Mouse (Mus musculus) hindbrain, embryonic 16.5 days (tissue): ENCODE results near the gene Fam151a. TPM values are rescaled to one million over a fixed set of nuclear protein-coding genes. Genes with fewer than 3 reads are reported as not detected.
"Not testable (repeated sequence)": the region's sequence is repeated elsewhere in the genome, so short reads cannot be mapped to it uniquely, and the experiment has no call there.

Source experiments
- ATAC-seq: fragments of 200-750 bp; cut with Nextera tagmentation; 2 replicates; pipeline ENCODE4 v1.8.0; 2017; ENCODE audit warnings: moderate TSS enrichment, moderate library complexity
- H3K27ac ChIP-seq: fragments of 300-500 bp; sonication (generic); 2 replicates; pipeline ENCODE4 v1.5.1; 2014; ENCODE audit warnings: low read depth, mild to moderate bottlenecking, control low read depth, low read length, moderate library complexity
- H3K27me3 ChIP-seq: fragments of 300-500 bp; sonication (generic); replicated peaks from 2 replicates; pipeline ENCODE4 v1.6.1; 2014; ENCODE audit warnings: low read length; ENCODE audit not compliant: control insufficient read depth, insufficient read depth
- H3K36me3 ChIP-seq: fragments of 300-500 bp; sonication (generic); 2 replicates; pipeline ENCODE4 v1.6.1; 2014; ENCODE audit warnings: mild to moderate bottlenecking, low read length, moderate library complexity, mixed read lengths; ENCODE audit not compliant: control insufficient read depth, insufficient read depth
- H3K4me1 ChIP-seq: fragments of 300-500 bp; sonication (generic); 2 replicates; pipeline ENCODE4 v1.6.1; 2014; ENCODE audit warnings: low read depth, low read length; ENCODE audit not compliant: control insufficient read depth, insufficient read depth
- H3K4me2 ChIP-seq: fragments of 300-500 bp; sonication (generic); 2 replicates; pipeline ENCODE4 v1.6.1; 2014; ENCODE audit warnings: mild to moderate bottlenecking, low read length, control low read depth, moderate library complexity
- H3K4me3 ChIP-seq: fragments of 300-500 bp; sonication (generic); 2 replicates; pipeline ENCODE4 v1.5.1; 2014; ENCODE audit warnings: mild to moderate bottlenecking, low read length, control low read depth, moderate library complexity
- H3K9ac ChIP-seq: fragments of 300-500 bp; sonication (generic); 2 replicates; pipeline ENCODE4 v1.6.1; 2014; ENCODE audit warnings: low read depth, mild to moderate bottlenecking, control low read depth, low read length, moderate library complexity
- H3K9me3 ChIP-seq: fragments of 300-500 bp; sonication (generic); 2 replicates; pipeline ENCODE4 v1.6.1; 2014; ENCODE audit warnings: mild to moderate bottlenecking, low read length, moderate library complexity; ENCODE audit not compliant: control insufficient read depth
- WGBS: fragments of 180-500 bp; shearing (Covaris S2); extraction: QIAGEN DNeasy Blood & Tissue Kit; methylation state at CpG from one replicate; pipeline ENCODE4 v1.1.7; 2014; 5-methylcytosine and 5-hydroxymethylcytosine counted together
- polyA plus RNA-seq: library from polyadenylated mRNA; unstranded; fragments of >200 nt; fragmentation: Nextera tagmentation; extraction: Ambion mirVana; gene quantifications from 2 replicates; pipeline ENCODE4 v1.2.1, GENCODE M21; 2015

The Fam151a gene
- polyA plus RNA-seq, 1 experiment from 2014 or later, result not detected

DNA sequence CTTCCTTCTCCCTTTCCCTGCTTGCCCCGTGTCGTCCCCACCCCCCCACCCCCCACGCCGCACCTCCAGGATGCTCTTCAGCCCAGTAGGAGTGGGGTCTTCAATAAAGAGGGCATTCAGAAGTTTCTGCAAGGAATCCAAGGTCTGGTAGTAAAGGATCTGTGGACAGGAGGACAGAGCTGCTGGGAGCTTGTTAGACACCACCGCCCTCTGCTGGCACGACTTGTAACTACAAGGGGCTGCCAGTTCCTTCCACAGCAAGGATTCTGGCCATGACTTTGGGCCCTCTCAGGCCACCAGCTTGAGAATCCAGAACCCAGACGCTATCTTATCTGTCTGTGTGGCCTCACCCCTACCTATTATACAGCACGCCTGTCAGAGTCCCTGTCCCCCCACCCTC, 25.3 kb upstream of the Fam151a start:
- Histone ChIP-seq H3K4me3 (no peak overlapping the region), H3K27ac (no peak overlapping the region), H3K4me2 (peak overlapping the region; percentile 39; the same call in 1 of the 2 replicates), H3K36me3 (no peaks in the 10 kb centered on the region), H3K27me3 (no peaks in the 10 kb centered on the region; the same call in 1 of the 2 replicates), H3K9ac (no peak overlapping the region), H3K4me1 (peaks cover 17% of the 10 kb centered on the region), H3K9me3 (no peaks in the 10 kb centered on the region)
- 2% methylated on average over 8 of the region's 8 CpGs for WGBS
- peak; percentile 43 for ATAC-seq

DNA sequence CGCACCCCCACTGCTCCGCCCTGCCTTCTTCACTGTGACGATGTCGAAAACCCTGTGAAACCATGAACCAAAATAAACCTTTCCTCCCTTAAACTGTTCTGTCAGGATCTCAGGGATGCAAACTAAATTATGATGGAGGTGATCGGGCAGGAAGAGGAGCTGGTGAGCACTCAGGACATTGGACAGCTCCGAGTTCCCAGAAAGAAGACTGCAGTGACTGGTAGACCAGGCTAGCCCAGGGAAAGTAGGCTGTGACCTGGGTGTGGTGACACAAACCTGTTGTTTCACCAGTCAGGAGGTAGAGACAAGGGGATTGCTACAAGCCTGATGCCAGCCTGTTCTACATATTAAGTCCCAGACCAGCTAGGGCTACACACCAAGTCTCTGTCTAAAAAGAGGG, 20.1 kb upstream of the Fam151a start:
- H3K36me3 ChIP-seq, result no peaks in the 10 kb centered on the region
- no peak overlapping the region for H3K4me3 ChIP-seq
- 92% methylated on average over 6 of the region's 6 CpGs for WGBS
- no peaks in the 10 kb centered on the region; the same call in 1 of the 2 replicates for H3K27me3 ChIP-seq
- no peak for ATAC-seq
- no peaks in the 10 kb centered on the region for H3K4me1 ChIP-seq
- no peaks in the 10 kb centered on the region for H3K9me3 ChIP-seq
- no peak overlapping the region for H3K27ac ChIP-seq
- no peak overlapping the region for H3K4me2 ChIP-seq
- H3K9ac ChIP-seq, result no peak overlapping the region

DNA sequence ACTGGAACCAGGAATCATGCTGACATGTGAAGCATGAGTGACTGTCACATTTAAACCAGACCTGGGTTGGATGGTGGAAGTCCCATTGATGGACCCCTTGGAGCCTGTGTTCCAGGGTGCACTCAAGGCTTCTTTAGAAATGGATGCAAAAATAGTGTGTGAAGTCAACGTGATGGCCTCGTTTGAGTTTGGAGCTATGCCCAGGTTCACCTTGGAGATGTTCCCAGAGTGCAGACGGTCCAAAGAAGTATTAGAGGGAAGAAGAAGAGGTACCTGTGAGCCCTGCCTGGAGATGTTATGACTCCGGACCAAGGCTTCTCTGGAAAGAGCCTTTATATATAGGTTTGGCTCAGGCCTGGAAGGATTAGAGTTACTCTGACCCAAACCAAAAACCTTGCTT, 13.1 kb upstream of the Fam151a start:
- no peak overlapping the region for H3K9ac ChIP-seq
- no peak for ATAC-seq
- no peaks in the 10 kb centered on the region for H3K9me3 ChIP-seq
- no peak overlapping the region for H3K4me2 ChIP-seq
- no peaks in the 10 kb centered on the region for H3K27me3 ChIP-seq
- no peak overlapping the region for H3K27ac ChIP-seq
- no peaks in the 10 kb centered on the region for H3K4me1 ChIP-seq
- H3K36me3 ChIP-seq, result no peaks in the 10 kb centered on the region
- WGBS, result 81% methylated on average over 4 of the region's 4 CpGs
- no peak overlapping the region for H3K4me3 ChIP-seq

DNA sequence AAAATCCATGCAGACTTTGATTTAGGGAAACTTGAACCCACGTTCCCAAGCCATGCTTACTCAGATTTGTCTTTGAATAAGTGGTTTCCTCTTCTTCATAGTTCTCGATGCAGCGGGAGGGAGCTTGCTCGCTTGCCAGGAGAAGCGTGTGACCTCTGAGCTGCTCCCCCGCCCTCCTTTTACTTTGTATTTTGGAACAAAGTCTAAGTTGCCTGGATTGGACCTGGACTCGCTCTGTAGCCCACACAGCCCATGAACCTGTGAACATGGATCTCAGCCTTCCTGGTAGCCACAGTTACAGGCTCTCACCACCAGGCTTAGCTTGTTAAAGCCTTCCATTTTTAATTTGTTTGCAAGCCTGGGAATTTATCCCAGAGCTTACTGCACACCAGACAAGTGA, 2.9 kb upstream of the Fam151a start, which contains the start of gene Mroh7:
Gene Mroh7, minus strand, starts transcription at position 112 of the 400 bp plus-strand sequence.
- no peaks in the 10 kb centered on the region for H3K9me3 ChIP-seq

DNA sequence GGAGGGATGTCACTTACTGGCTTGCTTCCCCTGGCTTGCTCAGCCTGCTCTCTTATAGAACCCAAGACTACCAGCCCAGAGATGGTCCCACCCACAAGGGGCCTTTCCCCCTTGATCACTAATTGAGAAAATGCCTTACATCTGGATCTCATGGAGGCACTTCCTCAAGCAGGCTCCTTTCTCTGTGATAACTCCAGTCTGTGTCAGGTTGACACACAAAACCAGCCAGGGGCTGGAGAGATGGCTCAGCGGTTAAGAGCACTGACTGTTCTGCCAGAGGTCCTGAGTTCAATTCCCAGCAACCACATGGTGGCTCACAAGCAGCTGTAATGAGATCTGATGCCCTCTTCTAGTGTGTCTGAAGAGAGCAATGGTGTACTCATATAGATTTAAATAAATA, 3.2 kb downstream of the Fam151a start:
- not testable (repeated sequence) for H3K4me1 ChIP-seq, H3K9me3 ChIP-seq, H3K27me3 ChIP-seq, ATAC-seq, H3K4me3 ChIP-seq, H3K4me2 ChIP-seq, H3K9ac ChIP-seq, H3K36me3 ChIP-seq, H3K27ac ChIP-seq
- WGBS, result 93% methylated on average over 1 of the region's 1 CpGs

More for the DNA sequence above, 2.9 kb upstream of the Fam151a start, which contains the start of gene Mroh7:
- H3K9ac ChIP-seq, result no peak within 1 kb of the TSS
- no peaks in the 10 kb centered on the region for H3K36me3 ChIP-seq
- no peak for ATAC-seq
- no peak within 1 kb of the TSS for H3K4me3 ChIP-seq
- no peaks in the 10 kb centered on the region for H3K27me3 ChIP-seq
- no peaks in the 10 kb centered on the region for H3K4me1 ChIP-seq
- 85% methylated on average over 7 of the region's 7 CpGs for WGBS
- no peak within 1 kb of the TSS for H3K4me2 ChIP-seq
- no peak within 1 kb of the TSS for H3K27ac ChIP-seq

DNA sequence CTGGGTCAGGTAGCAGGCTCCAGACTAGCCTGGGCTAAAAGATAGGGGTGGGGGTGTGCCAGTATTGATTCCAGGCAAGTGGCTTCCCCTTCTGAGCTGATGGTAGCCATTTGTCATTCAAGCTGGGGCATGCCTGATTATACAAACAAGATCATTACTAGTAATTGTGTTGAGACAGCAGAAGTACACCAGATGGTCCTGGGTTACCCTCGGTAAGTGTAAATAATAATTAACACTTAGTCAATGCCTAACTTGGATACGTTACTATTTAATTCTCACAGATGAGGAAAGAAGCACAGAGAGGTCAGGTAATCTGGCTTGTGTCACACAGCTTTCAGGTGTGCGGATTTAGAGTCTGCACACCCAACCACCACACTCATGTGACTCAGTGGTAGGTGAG, 4.2 kb downstream of the Fam151a start:
- no peaks in the 10 kb centered on the region for H3K4me1 ChIP-seq
- ATAC-seq, result no peak
- no peaks in the 10 kb centered on the region for H3K9me3 ChIP-seq
- no peaks in the 10 kb centered on the region for H3K36me3 ChIP-seq
- H3K9ac ChIP-seq, result no peak overlapping the region
- no peaks in the 10 kb centered on the region for H3K27me3 ChIP-seq
- H3K4me2 ChIP-seq, result no peak overlapping the region
- WGBS, result 60% methylated on average over 3 of the region's 3 CpGs
- no peak overlapping the region for H3K27ac ChIP-seq
- H3K4me3 ChIP-seq, result no peak overlapping the region

DNA sequence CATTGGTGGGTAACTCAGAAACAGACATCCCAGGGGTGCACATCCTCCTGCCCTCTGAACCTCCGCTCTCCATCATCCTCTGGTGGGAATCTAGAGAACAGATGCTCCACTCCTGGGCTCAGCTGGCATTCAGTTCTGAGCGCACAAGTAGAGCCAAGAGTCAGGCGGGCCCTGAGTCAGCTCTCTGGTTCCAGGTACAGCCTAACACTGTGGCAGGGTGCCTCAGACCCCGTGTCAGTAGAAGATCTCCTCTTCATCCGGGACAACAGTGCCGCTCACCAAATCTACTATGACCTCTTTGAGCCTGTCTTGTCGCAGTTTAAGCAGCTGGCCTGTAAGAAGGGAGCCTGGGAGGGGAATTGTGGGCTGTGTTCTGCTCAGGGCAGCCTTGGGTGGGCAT, 12.2 kb downstream of the Fam151a start:
- no peak overlapping the region for H3K9ac ChIP-seq
- no peaks in the 10 kb centered on the region for H3K9me3 ChIP-seq
- no peaks in the 10 kb centered on the region for H3K36me3 ChIP-seq
- H3K4me3 ChIP-seq, result no peak overlapping the region
- H3K27me3 ChIP-seq, result no peaks in the 10 kb centered on the region
- H3K27ac ChIP-seq, result no peak overlapping the region
- peaks cover 19% of the 10 kb centered on the region for H3K4me1 ChIP-seq
- 72% methylated on average over 7 of the region's 7 CpGs for WGBS
- ATAC-seq, result no peak
- H3K4me2 ChIP-seq, result no peak overlapping the region

DNA sequence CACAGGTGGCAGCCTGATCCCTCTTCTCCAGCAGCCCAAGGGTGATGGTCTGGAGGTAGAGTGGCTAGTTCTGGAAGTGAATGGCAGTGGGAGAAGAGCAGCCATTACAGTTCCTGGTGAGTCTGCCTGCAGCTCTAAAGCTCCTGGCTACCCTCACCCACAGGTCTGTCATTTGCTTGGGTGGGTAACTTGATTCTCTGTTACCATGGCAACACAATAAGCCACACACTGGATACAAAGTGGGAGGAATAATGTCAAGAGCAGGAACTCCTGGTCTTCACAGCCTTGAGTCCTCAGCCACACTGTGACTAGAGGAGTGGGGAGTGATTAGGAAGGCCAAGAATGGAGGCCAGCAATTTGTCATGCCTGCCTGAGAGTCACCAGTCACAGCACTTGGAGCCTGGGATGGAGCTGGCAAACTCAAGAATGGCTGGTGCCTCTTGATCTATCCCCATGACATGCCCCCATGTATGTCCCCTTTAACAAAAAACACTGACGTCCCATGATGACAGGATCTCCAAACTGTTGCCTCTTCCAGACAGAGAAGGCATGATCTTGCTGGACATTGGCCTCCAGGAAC, 13.4 kb downstream of the Fam151a start:
- ATAC-seq, result peak; percentile 43; the same call in 1 of the 2 replicates
- Histone ChIP-seq H3K9me3 (no peaks in the 10 kb centered on the region), H3K36me3 (no peaks in the 10 kb centered on the region), H3K4me3 (no peak overlapping the region), H3K4me2 (no peak overlapping the region), H3K4me1 (peaks cover 19% of the 10 kb centered on the region), H3K27me3 (no peaks in the 10 kb centered on the region), H3K27ac (no peak overlapping the region), H3K9ac (no peak overlapping the region)
- WGBS, result 75% methylated on average over 1 of the region's 1 CpGs

DNA sequence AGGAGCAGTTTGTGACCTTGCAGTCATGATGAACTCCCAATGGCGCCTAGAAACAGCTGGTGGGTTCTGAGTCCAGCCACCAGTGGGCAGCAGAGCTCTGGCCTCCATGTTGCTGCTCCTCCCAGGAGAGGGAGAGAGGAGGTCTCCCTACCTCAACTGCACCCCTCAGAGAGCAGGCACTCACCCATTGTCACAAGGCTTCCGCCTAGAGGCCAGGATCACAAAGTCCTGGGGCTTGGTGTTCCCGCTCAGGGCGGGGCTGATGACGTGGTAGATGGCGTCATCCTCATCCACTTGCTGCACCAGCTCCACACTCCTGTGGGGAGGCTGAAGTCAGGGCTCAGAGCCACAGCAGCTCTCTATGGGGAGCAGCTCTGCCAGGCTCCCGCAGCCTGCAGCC, 16.0 kb downstream of the Fam151a start:
- Histone ChIP-seq H3K27ac (no peak overlapping the region), H3K4me1 (peaks cover 19% of the 10 kb centered on the region), H3K4me2 (peak overlapping the region; percentile 44), H3K4me3 (peak overlapping the region; percentile 19), H3K9me3 (no peaks in the 10 kb centered on the region), H3K27me3 (no peaks in the 10 kb centered on the region), H3K36me3 (no peaks in the 10 kb centered on the region), H3K9ac (peak overlapping the region; percentile 19)
- 4% methylated on average over 7 of the region's 7 CpGs for WGBS
- peak; percentile 84 for ATAC-seq
